Mouse (Mus musculus) heart, adult 2 months (tissue): Measurements from ENCODE around the gene Gm20518.

Experiments used
- CTCF ChIP-seq: fragments of 200-600 bp; IDR thresholded peaks from 2 replicates; pipeline ENCODE4 v1.8.1; 2022; ENCODE audit warnings: antibody characterized with exemption, mild to moderate bottlenecking, moderate library complexity
- EP300 ChIP-seq: fragments of 200-500 bp; IDR thresholded peaks from 2 replicates; pipeline ENCODE4 v1.6.1; 2011; ENCODE audit warnings: low read depth, low read length, control low read depth; ENCODE audit not compliant: insufficient read depth

GRCm38 (mm10) chr16:17893923-17894322 is 2.5 kb upstream of the Gm20518 start, which contains the start of gene Tssk1:
- TF ChIP-seq CTCF (no peak), EP300 (no peak)
